Mouse (Mus musculus) large intestine, adult 2 months (tissue): ENCODE results near the gene Glmp. TPM values are rescaled to one million over a fixed set of nuclear protein-coding genes. Genes with fewer than 3 reads are reported as not detected.
"Not testable (repeated sequence)": the region's sequence is repeated elsewhere in the genome, so short reads cannot be mapped to it uniquely, and the experiment has no call there.

ENCODE experiments used
- DNase-seq: peaks from one replicate; pipeline ENCODE4 v3.0.0-alpha.2; 2012; ENCODE audit warnings: low read depth, low spot score
- WGBS: fragments of 180-500 bp; shearing (Covaris S2); methylation state at CpG from one replicate; pipeline ENCODE4 v1.1.7; 2018; 5-methylcytosine and 5-hydroxymethylcytosine counted together
- polyA plus RNA-seq: library from polyadenylated mRNA; depleted of rRNA; stranded (reverse); fragments of >200 nt; gene quantifications from 2 replicates; pipeline ENCODE4 v1.2.3, GENCODE M21; 2012; rRNA removed

The Glmp gene
- 194 and 196 TPM in 2 replicates for polyA plus RNA-seq

DNA sequence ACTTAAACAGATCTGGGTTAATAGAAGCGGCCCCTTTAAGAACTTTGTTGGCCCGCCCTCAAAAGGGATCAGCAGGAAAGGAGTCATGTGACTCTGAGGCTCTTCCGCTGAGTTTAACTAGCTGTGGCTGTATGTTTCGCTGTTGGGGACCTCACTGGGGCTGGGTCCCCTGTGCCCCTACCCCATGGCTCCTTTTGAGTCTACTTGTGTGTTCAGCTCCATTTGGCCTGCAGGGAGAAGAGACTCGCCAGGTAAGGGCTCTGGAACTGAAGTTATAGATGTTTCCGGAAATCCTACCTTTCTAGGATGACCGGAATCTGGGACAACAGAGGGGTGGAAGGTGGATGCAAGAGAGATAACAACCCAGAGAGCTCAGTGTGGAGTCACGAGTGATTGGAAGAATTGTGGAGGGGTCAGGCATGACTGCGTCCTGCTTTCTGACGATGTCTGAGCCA lies at the start of gene Glmp:
TSS of gene Glmp (plus strand) at position 73 of the 455 bp plus-strand sequence.
- no peak for DNase-seq
- WGBS = under 1% methylated on average over 10 of the region's 10 CpGs

DNA sequence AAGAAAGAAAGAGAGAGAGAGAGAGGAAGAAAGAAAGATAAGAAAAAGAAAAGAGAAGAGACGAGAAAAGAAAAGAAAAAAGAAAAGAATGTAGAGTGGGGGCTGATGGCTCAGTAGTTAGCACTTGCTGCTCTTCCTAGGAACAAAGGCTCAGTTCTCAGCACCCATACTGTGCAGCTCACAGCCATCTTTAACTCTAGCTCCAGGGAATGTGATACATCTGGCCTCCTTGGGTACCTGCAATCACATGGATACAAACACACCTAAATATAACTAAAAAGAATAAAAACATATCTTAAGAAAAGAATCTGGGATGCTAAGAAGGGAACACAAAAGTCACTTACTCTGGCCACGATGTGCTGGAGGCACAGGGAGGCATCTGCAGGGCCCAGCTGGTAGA lies 48.7 kb upstream of the Glmp start:
- DNase-seq = no peak
- WGBS = 87% methylated on average over 2 of the region's 2 CpGs

DNA sequence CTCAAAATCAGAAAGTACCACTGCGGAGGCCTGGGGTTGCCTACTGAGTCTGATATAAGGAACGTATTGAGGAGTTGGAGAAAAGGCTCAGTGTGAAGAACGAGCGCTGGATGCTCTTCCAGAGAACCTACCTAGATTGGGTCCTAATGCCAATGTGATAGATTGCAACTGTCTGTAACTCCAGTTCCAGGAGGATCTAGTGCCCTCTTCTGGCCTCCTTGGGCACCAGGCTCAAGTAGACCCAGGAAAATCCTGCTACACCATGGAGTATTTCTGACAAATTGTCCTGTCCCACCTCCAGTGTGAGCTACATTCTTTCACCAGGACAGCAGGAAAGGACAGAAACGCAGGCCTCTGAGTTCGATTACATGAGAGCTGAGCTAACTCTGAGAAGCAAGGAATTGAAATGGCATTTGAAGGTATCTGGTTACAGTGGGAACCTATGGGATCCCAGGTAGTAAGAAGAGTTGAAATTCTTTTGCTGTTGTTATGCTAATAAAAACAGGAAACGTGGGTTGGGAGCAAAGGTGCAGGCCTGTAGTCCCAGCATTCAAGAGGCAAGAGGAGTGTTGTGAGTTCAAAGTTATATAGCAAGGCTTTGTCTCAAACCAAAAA lies 48.2 kb upstream of the Glmp start:
- no peak for DNase-seq

DNA sequence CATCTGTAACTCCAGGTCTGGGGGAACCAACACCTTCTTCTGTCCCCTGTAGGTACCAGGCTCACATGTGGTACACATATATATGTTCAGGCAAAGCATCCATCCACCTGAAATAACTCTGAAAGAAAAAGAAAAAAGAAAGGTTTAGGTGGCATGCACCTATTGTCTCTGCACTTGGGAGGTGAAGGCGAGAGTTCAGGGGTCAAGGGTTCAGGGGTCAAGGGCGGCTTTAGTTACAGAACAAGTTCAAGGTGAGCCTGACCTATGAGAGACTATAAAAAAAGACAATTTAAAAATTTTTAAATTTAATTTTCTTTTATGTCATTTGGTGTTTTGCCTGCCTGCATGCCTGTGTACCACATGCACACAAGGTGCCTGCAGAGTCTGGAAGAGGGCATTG lies 44.8 kb upstream of the Glmp start:
- 90% methylated on average over 2 of the region's 2 CpGs for WGBS
- no peak for DNase-seq

More for the DNA sequence above, 48.2 kb upstream of the Glmp start:
- 41% methylated on average over 7 of the region's 7 CpGs for WGBS

DNA sequence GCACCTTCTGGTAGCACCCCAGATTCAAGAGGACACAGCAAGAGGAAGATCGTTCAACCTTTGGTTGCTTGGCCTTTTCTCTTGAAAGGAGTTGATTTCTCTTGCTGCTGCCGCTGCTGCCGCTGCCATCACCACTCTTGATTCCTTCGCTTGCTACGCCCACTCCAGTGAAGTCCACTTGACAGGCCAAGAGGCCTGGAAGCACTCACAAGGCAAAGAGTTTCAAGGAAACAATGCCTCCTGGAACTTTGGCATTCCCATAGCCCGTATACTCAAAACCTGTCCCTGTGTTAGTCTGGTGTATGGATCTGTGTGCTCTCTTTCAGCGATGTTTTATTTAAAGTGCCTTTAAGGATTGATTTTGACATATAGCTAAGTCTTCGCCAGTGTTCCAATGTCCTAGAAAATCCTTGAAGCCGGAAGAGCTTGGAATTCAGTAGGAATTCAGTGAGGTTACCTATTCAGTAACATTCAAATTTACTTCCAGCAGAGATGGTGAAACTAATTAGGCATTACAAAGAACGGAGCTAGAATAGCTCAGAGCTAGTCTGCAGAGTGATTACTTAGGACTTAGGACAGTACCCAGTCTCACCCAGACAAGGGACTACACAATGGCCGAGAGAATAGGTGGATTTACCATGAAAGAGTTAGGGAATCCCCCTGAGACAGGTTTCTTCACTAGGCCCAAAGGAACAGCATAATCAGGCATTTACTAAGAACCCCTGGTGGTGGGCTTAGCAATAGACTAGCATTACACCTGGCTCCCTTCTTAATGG lies 43.5 kb upstream of the Glmp start:
- DNase-seq = not testable (repeated sequence)
- 80% methylated on average over 11 of the region's 11 CpGs for WGBS

DNA sequence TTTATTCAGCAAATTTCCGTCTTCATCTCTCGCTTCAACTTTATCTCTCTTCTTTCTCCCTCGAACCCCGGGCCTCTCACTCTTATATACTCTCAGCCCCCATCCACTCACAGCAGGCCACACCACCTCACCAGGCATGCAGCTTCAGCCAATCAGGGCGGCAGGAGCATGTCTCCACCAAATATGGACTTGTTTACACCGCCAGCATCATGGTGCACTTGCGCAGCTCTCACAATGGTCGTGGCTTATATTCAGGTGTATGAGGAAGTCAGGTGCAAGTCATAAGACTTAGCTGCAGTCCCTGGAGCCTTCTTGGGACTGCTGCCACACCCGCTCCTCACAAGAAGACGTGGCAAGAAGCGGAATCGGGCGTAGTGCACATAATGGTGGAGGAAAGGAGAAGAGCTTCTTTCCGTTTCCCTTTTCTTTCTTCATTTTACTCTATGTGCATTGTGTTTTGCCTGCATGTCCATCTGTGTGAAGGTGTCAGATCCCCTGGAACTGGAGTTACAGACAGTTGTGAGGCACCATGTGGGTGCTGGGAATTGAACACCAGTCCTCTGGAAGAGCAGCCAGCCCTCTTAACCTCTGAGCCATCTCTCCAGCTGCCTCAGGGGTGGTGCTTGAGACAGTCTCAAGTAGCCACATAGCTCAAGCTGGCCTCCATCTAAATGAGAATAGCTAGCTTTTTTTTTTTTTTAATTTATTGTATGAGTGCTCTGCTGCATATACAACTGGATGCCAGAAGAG lies 39.8 kb upstream of the Glmp start:
- not testable (repeated sequence) for DNase-seq
- 94% methylated on average over 14 of the region's 14 CpGs for WGBS

DNA sequence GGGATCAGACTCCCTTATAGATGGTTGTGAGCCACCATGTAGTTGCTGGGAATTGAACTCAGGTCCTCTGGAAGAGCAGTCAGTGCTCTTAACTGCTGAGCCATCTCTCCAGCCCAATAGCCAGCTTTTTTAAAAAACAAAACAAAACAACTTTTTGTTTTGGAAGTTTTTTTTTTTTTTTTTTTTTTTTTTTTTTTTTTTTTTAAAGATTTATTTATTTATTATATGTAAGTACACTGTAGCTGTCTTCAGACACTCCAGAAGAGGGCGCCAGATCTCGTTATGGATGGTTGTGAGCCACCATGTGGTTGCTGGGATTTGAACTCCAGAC lies 39.3 kb upstream of the Glmp start:
- no CpG with 5 or more reads among the region's 2 CpGs for WGBS
- not testable (repeated sequence) for DNase-seq

DNA sequence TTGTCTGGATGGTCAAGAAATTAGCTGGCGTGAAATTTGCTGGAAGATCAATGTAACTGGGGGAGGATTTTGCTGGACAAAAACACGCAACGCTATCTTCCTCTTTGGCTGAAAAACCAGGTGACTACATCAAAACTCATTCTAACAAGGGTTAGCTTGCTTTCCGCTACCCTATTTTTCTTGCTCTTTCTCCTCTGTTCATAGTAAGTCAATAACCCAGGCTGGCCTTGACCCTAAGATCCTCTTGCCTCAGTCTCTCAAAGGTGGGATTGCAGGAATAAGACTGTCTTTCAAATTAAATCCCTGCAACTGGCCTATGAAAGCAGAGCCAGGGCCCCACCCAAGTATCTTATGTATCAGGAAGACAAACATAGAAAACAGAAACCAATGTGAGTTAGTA lies 37.7 kb upstream of the Glmp start, which contains the start of gene Gm38392:
TSS of gene Gm38392 (minus strand) at position 101 of the 400 bp plus-strand sequence.
- no peak for DNase-seq
- 97% methylated on average over 4 of the region's 4 CpGs for WGBS

DNA sequence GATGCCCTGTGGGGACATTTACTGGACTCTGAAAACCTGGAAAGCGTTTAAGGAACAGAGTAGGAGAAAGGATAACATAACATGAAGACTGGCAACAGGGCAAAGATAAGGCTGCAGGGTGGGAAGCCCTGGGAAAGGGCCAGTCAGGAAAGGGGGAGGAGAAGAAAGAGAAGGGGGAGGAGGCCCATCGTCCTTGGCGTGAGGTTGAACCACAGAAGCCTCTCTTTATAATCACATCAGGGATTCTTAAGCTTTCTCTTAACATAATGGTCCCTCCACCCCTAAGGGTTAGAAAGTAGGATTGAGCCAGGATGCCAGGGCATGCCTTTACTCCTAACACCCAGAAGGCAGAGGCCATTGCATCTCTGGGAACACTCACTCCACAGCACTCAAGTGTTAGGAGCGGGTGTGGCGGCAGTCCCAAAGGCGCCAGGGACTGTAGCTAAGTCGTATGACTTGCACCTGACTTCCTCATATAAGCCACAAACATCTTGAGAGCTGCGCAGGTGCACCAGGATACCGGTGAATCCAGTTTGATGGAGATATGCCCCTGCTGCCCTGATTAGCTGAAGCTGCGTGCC lies 36.6 kb upstream of the Glmp start:
- WGBS = 50% methylated on average over 9 of the region's 10 CpGs
- DNase-seq = not testable (repeated sequence)

DNA sequence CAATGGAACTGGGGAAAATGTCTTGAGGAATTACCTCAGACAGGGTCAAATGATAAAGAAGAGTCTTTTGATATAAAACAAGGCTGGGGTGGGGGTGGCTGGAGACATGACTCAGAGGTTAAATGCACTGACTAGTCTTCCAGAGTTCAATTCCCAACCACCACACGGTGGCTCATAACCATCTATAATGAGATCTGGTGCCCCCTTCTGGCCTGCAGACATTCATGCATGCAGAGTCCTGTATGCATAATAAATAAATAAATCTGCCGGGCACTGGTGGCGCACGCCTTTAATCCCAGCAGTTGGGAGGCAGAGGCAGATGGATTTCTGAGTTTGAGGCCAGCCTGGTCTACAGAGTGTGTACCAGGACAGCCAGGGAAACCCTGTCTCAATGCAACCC lies 32.9 kb upstream of the Glmp start:
- 46% methylated on average over 4 of the region's 4 CpGs for WGBS
- no peak for DNase-seq

DNA sequence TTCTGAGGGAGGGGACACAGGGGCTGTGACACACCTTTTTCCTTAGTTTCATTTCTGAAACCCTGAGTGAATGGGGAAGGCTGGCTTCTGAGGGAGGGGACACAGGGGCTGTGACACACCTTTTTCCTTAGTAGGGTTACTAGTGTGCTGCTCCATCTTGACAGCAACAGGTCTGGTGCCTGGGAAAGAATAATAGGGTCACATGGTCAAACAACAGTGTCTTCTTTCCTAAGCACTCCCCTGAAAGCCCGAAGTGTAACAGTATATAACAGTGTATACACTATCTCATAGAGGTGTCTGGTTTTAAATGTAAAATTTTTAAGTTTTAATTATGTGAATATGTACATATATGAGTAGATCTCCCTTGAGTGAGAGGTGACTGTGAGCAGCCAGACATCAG lies 29.6 kb upstream of the Glmp start:
- 32% methylated on average over 1 of the region's 1 CpGs for WGBS
- not testable (repeated sequence) for DNase-seq

DNA sequence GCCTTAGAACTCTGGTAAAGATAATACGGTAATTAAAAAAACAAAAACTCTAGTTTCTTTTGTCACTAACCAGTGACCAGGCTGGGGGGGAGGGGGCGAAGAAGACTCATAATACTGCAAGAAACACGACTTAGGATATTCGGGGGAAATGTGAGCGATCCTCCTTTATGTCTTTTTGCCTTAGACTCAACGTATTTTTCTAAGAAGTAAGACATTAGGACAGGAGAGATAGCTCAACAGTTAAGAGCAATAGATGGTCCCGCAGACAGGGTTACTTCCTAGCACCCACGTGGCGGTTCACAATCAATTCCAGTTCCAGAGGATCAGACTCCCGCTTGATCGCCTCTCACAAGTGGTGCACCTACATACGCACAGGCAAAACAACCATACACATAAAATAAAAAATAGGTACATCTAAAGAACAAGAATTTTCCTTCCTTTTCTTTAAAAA lies 28.7 kb upstream of the Glmp start:
- DNase-seq = no peak
- WGBS = under 1% methylated on average over 12 of the region's 12 CpGs

DNA sequence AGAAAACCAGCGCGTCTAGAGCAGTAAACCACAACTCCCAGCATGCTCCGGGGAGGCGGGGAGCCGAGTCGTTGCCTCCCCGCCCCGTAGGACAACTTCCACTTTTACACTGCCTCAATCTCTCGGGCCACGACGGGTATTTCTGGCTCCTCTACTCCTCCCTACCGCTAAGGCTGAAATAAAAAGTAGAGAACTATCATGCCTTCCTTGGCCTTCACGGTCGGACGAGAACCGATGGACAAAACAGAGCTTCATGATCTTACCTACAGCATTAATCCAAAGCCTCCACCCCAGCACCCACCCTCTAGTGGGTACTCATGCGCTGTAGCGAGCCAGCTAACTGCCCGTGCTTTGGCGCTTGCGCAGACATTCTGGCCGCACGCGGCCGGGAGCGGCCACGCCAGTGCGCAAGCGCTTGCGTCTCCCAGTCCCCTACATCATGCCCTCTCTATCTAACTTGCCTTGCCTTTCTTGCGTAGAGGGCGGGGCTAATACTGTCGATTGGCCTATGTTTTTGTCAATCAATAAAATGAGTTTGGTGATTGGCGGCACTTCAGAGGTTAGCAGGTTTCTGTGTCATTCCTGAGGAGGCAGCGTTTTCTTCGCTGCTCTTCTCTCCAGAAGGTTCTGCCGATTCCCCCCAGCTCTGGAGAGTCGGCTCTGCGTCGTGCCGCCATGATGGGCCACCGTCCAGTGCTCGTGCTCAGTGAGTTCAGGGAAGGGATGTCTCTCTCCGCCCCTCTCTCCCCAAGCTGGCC lies 28.1 kb upstream of the Glmp start, which contains the start of the genes Tsacc and Cct3:
TSS of gene Tsacc (minus strand) at position 439 of the 758 bp plus-strand sequence.
TSS of gene Cct3 (plus strand) at position 556 of the 758 bp plus-strand sequence.
- peak; percentile 99 for DNase-seq
- WGBS = under 1% methylated on average over 44 of the region's 44 CpGs

DNA sequence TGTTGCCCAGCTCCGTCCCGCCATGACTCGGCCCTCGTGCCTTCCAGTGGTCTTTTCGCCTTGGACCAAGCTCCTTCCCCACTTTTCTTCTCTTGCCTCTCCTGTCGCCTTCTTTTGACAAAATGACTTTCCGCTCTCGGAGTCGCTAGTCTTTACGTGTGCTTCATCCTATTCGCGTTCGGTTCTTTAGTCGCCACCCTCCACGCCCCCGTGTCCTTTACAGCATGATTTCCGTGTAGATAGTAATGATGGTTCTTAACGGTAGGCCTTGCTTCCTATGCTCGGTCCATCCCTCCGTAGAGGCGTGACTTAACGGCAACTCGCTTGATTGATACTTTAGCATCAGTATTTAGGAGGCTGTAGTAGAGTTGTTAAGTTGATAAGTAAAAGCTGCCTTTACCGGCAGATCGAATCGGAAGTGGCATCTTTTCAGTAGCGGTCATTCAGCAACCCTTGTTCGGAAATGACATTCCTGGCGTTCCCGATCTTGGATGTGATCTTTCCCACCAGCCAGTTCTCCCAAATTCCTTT lies 27.4 kb upstream of the Glmp start:
- 2% methylated on average over 30 of the region's 30 CpGs for WGBS
- peak; percentile 27 for DNase-seq

DNA sequence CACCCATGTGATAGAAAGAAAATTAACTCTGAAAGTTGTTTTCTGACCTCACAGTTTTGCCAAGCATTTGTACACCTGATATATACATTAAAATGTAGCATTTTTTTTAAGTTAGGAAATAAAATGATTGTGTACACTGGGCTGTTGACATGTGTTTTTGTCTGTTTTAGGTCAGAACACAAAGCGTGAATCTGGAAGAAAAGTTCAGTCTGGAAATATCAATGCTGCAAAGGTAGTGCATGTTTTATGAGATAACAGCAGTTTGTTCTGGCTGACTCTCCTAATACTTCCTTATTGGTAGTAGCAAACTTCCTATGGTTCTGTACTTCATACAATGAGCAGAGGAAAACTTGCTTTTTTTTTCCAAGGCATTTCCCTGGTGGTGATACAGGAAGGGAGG lies 25.7 kb upstream of the Glmp start:
- 39% methylated on average over 1 of the region's 1 CpGs for WGBS
- DNase-seq = no peak

DNA sequence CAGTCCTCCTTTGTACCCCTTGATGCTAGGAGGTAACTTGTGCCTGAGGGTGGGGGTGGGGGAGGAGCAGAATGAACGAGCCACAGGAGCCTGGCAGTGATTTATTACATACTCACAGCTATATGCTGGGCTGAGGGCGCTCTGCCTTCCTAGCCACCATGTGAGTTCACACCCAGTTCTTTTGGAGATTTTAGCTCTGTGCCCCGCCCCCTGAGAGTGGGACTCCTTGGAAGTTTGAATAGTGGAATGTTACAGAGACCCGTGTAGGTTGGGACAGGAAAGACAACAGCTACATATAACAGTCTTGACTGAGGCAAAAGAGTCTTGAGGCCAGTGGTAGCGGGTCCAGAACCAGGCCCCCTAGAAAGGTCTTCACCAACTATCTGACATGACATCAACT lies 4.1 kb downstream of the Glmp start:
- WGBS = 59% methylated on average over 5 of the region's 5 CpGs
- no peak for DNase-seq

DNA sequence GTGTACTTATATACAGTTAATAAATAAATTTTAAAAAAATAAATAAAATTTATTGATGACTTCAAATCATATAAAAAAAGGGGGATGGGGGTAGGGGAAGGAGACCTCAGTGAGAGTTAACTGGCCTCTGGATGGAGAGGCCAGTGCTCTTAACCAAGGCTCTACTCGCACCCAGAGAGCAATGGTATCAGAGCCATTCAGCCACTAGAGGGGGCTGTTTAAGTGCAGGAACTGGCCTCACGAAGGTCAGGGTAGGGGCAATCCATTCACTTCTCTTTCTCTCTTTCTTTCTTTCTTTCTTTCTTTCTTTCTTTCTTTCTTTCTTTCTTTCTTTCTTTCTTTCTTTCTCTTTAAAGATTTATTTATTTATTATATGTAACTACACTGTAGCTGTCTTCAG lies 6.5 kb downstream of the Glmp start:
- DNase-seq = no peak
- 19% methylated on average over 2 of the region's 2 CpGs for WGBS

DNA sequence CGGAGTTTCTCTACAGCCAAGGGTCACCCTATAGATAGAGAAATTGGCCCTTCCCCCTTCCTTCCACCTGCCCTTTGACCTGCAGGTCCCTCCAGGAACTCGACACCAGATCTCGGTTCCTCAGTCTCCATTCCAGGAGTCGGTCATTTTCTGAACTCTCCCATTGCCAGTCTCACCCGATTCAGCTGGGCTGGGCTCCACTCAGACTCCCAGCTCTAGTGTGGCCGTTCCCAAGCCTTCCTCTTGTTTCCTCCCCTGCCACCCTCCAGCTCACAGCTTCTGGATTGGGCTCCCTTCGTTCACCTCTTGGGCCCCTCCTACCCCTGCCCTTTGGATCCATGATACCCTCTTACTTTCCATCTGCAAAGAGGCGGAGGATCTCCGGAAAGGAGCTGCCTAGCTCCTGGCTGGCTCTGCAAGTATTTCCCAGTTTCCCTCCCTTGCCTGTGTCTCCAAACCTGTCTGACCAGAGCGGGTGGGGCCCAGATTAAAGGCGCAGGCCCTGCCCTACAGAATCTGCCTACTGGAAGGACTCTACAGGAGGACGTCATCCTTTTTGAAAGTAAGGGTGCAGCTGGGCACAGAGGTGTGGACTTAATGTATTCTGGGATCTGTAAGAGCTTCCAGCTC lies 9.3 kb downstream of the Glmp start:
- DNase-seq = peak; percentile 89
- 21% methylated on average over 12 of the region's 12 CpGs for WGBS
